Mouse (Mus musculus): ENCODE results near the gene Mt1. TPM values are rescaled to one million over a fixed set of nuclear protein-coding genes. Genes with fewer than 3 reads are reported as not detected.

The Mt1 gene
- polyA plus RNA-seq, 1 experiment from 2014 or later, result 123 TPM

DNA sequence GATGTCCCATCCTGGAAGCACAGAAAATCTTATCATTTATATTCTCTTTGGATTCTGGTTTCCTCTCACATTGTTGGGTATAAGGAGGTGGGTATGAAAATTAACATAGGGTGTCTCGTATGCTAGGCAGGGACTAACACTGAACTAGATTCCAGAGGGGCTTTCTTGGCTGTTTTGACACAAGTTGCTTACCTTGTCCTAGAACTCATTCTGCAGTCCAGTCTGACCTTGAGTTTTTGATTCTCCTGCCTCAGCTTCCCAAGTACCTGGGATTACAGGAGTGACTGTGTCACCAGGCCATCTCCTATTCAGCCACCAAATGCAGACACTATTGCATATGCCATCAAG, 1.7 kb downstream of the Mt1 start:
- peaks cover 10% of the 10 kb centered on the region; the same call in 1 of the 2 replicates for H3K4me1 ChIP-seq (ENCODE audit: control insufficient read depth, insufficient read depth, low read length)
- H3K27ac ChIP-seq (ENCODE audit: low read depth, low read length), result no peak overlapping the region
- peaks cover 42% of the 10 kb centered on the region for H3K27me3 ChIP-seq (ENCODE audit: control insufficient read depth, insufficient read depth, low read length)
- H3K9me3 ChIP-seq (ENCODE audit: control insufficient read depth, low read length), result no peaks in the 10 kb centered on the region
- no peak for ATAC-seq (ENCODE audit: low read depth)
- no peak overlapping the region for H3K4me3 ChIP-seq (ENCODE audit: low read depth, low read length)
- no peaks in the 10 kb centered on the region for H3K36me3 ChIP-seq (ENCODE audit: control insufficient read depth, insufficient read depth, low read length)
- no peak overlapping the region for H3K9ac ChIP-seq (replicated peaks; ENCODE audit: low read depth, low read length)
- 70% methylated on average over 1 of the region's 1 CpGs for WGBS
- peak overlapping the region; percentile 53; the same call in 1 of the 2 replicates for H3K4me2 ChIP-seq (ENCODE audit: low read depth, low read length)

DNA sequence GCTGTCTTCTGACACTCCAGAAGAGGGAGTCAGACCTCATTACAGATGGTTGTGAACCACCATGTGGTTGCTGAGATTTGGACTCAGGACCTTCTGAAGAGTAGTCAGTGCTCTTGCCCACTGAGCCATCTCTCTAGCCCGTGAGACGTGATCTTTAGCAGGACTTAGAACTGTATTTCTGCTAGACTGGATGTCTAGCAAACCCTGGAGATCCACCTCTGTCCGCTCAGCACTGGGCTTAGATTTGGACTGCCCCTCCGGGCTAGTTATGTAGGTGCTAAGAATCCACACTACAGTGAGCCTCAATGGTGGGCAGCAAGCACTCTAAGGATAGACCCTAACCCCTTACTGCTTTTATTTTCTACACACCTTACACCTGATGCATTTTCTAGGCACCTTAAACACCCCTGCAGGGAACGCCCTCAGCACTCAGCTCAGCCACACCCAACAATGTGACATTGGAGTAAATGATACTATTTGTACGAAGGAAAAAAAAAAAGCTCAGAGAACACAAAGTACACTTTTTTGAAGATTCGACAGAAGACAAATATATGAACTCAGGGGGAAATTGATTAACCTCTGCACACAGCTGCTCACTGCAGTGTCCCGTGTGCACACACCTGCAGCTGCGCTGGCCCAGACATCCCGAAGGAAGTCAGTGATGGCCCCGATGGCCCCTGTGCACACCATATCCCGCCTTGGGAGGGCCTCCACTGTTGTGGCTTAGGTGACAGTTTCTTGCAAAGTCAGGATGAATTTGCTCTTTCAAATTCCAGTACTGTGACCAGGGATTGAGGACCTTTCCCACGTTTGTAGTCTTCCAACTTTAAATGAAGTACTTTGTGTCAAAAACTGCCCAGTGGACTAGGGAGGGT, 3.4 kb downstream of the Mt1 start:
- H3K36me3 ChIP-seq (ENCODE audit: control insufficient read depth, insufficient read depth, low read length), result no peaks in the 10 kb centered on the region
- H3K27me3 ChIP-seq (ENCODE audit: control insufficient read depth, insufficient read depth, low read length), result peaks cover 53% of the 10 kb centered on the region
- H3K4me1 ChIP-seq (ENCODE audit: control insufficient read depth, insufficient read depth, low read length), result peaks cover 15% of the 10 kb centered on the region; the same call in 1 of the 2 replicates
- WGBS, result 66% methylated on average over 13 of the region's 13 CpGs
- no peak overlapping the region; the same call in 1 of the 2 replicates for H3K4me2 ChIP-seq (ENCODE audit: low read depth, low read length)
- ATAC-seq (ENCODE audit: low read depth), result no peak
- H3K27ac ChIP-seq (ENCODE audit: low read depth, low read length), result no peak overlapping the region
- H3K9ac ChIP-seq (replicated peaks; ENCODE audit: low read depth, low read length), result no peak overlapping the region
- no peak overlapping the region for H3K4me3 ChIP-seq (ENCODE audit: low read depth, low read length)
- no peaks in the 10 kb centered on the region for H3K9me3 ChIP-seq (ENCODE audit: control insufficient read depth, low read length)

DNA sequence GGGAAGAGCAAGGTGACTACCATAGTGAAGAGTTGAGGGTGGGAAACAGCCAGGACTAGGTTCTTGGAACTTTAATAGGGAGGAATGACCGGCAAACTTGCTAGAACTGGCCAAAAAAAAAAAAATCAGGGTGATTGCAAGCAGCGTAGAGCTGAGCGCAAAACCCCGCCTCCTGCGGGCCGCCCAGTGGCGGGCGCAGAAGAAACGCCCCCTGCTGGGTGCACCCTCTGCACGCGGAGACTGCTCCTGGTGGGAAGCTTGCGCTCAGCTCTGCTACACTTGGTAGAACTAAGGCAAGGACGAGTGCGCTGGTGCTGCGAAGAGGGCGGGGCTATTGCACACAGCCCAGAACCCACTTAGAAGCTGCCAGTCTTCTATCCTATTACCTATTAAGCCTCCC, 4.2 kb downstream of the Mt1 start:
- Histone ChIP-seq H3K27ac (ENCODE audit: low read depth, low read length) (no peak overlapping the region), H3K9me3 (ENCODE audit: control insufficient read depth, low read length) (no peaks in the 10 kb centered on the region), H3K27me3 (ENCODE audit: control insufficient read depth, insufficient read depth, low read length) (peaks cover 52% of the 10 kb centered on the region), H3K4me1 (ENCODE audit: control insufficient read depth, insufficient read depth, low read length) (peaks cover 15% of the 10 kb centered on the region; the same call in 1 of the 2 replicates), H3K4me3 (ENCODE audit: low read depth, low read length) (0 out of 2 replicates have a peak overlapping the region, but pooled peaks have one; percentile 9), H3K9ac (replicated peaks; ENCODE audit: low read depth, low read length) (no peak overlapping the region), H3K36me3 (ENCODE audit: control insufficient read depth, insufficient read depth, low read length) (no peaks in the 10 kb centered on the region), H3K4me2 (ENCODE audit: low read depth, low read length) (peak overlapping the region; percentile 26)
- peak; percentile 33; the same call in 1 of the 2 replicates for ATAC-seq (ENCODE audit: low read depth)
- 1% methylated on average over 16 of the region's 16 CpGs for WGBS

GRCm38 (mm10) chr8:94184357-94184843, 5.5 kb downstream of the Mt1 start:
- ATAC-seq (ENCODE audit: low read depth), result no peak
- 13% methylated on average over 12 of the region's 12 CpGs for WGBS
- Histone ChIP-seq H3K36me3 (ENCODE audit: control insufficient read depth, insufficient read depth, low read length) (no peaks in the 10 kb centered on the region), H3K9me3 (ENCODE audit: control insufficient read depth, low read length) (no peaks in the 10 kb centered on the region), H3K4me2 (ENCODE audit: low read depth, low read length) (no peak overlapping the region), H3K9ac (replicated peaks; ENCODE audit: low read depth, low read length) (no peak overlapping the region), H3K4me1 (ENCODE audit: control insufficient read depth, insufficient read depth, low read length) (peaks cover 15% of the 10 kb centered on the region; the same call in 1 of the 2 replicates), H3K27ac (ENCODE audit: low read depth, low read length) (no peak overlapping the region), H3K4me3 (ENCODE audit: low read depth, low read length) (no peak overlapping the region), H3K27me3 (ENCODE audit: control insufficient read depth, insufficient read depth, low read length) (peaks cover 48% of the 10 kb centered on the region)

DNA sequence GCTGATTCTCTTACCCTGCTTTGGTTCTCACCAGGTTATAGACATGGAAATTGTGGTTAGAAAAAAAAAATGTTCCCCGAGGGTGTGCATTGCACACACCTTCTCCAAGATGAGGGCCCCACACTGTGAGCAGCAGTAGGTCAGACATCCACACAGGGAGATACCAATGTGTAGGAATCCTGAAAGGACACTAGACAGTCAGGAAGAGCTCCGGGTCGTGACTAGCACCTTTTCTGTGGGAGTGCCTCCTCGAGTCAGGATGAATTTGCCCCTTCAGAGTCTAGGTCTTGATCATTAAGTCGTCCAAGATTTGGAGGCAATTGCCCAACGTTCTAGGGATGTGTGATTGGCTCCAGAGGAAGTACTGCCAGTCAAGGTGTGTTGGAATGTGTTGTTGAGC, 6.9 kb downstream of the Mt1 start:
- Histone ChIP-seq H3K4me1 (ENCODE audit: control insufficient read depth, insufficient read depth, low read length) (peaks cover 11% of the 10 kb centered on the region; the same call in 1 of the 2 replicates), H3K9me3 (ENCODE audit: control insufficient read depth, low read length) (no peaks in the 10 kb centered on the region), H3K4me2 (ENCODE audit: low read depth, low read length) (no peak overlapping the region), H3K9ac (replicated peaks; ENCODE audit: low read depth, low read length) (no peak overlapping the region), H3K36me3 (ENCODE audit: control insufficient read depth, insufficient read depth, low read length) (no peaks in the 10 kb centered on the region), H3K27me3 (ENCODE audit: control insufficient read depth, insufficient read depth, low read length) (peaks cover 39% of the 10 kb centered on the region), H3K27ac (ENCODE audit: low read depth, low read length) (no peak overlapping the region), H3K4me3 (ENCODE audit: low read depth, low read length) (no peak overlapping the region)
- ATAC-seq (ENCODE audit: low read depth), result no peak
- WGBS, result 63% methylated on average over 6 of the region's 6 CpGs

GRCm38 (mm10) chr8:94186542-94186941, 7.7 kb downstream of the Mt1 start:
- no peaks in the 10 kb centered on the region for H3K36me3 ChIP-seq (ENCODE audit: control insufficient read depth, insufficient read depth, low read length)
- ATAC-seq (ENCODE audit: low read depth), result peak; percentile 47; the same call in 1 of the 2 replicates
- no peaks in the 10 kb centered on the region for H3K9me3 ChIP-seq (ENCODE audit: control insufficient read depth, low read length)
- H3K4me3 ChIP-seq (ENCODE audit: low read depth, low read length), result no peak overlapping the region
- 3% methylated on average over 17 of the region's 17 CpGs for WGBS
- peak overlapping the region; percentile 23; the same call in 1 of the 2 replicates for H3K4me2 ChIP-seq (ENCODE audit: low read depth, low read length)
- H3K4me1 ChIP-seq (ENCODE audit: control insufficient read depth, insufficient read depth, low read length), result peaks cover 11% of the 10 kb centered on the region; the same call in 1 of the 2 replicates
- peak overlapping the region; percentile 29; the same call in 1 of the 2 replicates for H3K9ac ChIP-seq (replicated peaks; ENCODE audit: low read depth, low read length)
- no peak overlapping the region for H3K27ac ChIP-seq (ENCODE audit: low read depth, low read length)
- peaks cover 39% of the 10 kb centered on the region for H3K27me3 ChIP-seq (ENCODE audit: control insufficient read depth, insufficient read depth, low read length)

GRCm38 (mm10) chr8:94187290-94188002, 8.6 kb downstream of the Mt1 start:
- peaks cover 11% of the 10 kb centered on the region; the same call in 1 of the 2 replicates for H3K4me1 ChIP-seq (ENCODE audit: control insufficient read depth, insufficient read depth, low read length)
- WGBS, result 27% methylated on average over 21 of the region's 21 CpGs
- H3K4me2 ChIP-seq (ENCODE audit: low read depth, low read length), result no peak overlapping the region
- no peak for ATAC-seq (ENCODE audit: low read depth)
- H3K9ac ChIP-seq (replicated peaks; ENCODE audit: low read depth, low read length), result no peak overlapping the region
- no peaks in the 10 kb centered on the region for H3K36me3 ChIP-seq (ENCODE audit: control insufficient read depth, insufficient read depth, low read length)
- H3K27me3 ChIP-seq (ENCODE audit: control insufficient read depth, insufficient read depth, low read length), result peaks cover 34% of the 10 kb centered on the region
- H3K9me3 ChIP-seq (ENCODE audit: control insufficient read depth, low read length), result no peaks in the 10 kb centered on the region
- no peak overlapping the region for H3K4me3 ChIP-seq (ENCODE audit: low read depth, low read length)
- no peak overlapping the region for H3K27ac ChIP-seq (ENCODE audit: low read depth, low read length)

GRCm38 (mm10) chr8:94189275-94190031, 10.6 kb downstream of the Mt1 start:
- 58% methylated on average over 13 of the region's 13 CpGs for WGBS

More at GRCm38 (mm10) chr8:94189275-94190031, 10.6 kb downstream of the Mt1 start:
- Histone ChIP-seq H3K4me3 (ENCODE audit: low read depth, low read length) (no peak overlapping the region), H3K9ac (replicated peaks; ENCODE audit: low read depth, low read length) (no peak overlapping the region), H3K4me2 (ENCODE audit: low read depth, low read length) (no peak overlapping the region), H3K9me3 (ENCODE audit: control insufficient read depth, low read length) (no peaks in the 10 kb centered on the region), H3K36me3 (ENCODE audit: control insufficient read depth, insufficient read depth, low read length) (no peaks in the 10 kb centered on the region), H3K27ac (ENCODE audit: low read depth, low read length) (no peak overlapping the region), H3K4me1 (ENCODE audit: control insufficient read depth, insufficient read depth, low read length) (peaks cover 5% of the 10 kb centered on the region; the same call in 1 of the 2 replicates), H3K27me3 (ENCODE audit: control insufficient read depth, insufficient read depth, low read length) (peaks cover 15% of the 10 kb centered on the region)
- peak; percentile 65 for ATAC-seq (ENCODE audit: low read depth)
